Mouse (Mus musculus) heart, embryonic 16.5 days (tissue): ENCODE measurements around the gene Oxsr1. TPM values are rescaled to one million over a fixed set of nuclear protein-coding genes. Genes with fewer than 3 reads are reported as not detected.
"Not testable (repeated sequence)": the region's sequence is repeated elsewhere in the genome, so short reads cannot be mapped to it uniquely, and the experiment has no call there.

Source experiments
- ATAC-seq: fragments of 200-750 bp; cut with Nextera tagmentation; replicated peaks from 2 replicates; pipeline ENCODE4 v1.8.0; 2017; ENCODE audit warnings: moderate number of reproducible peaks; ENCODE audit not compliant: insufficient read depth, low FRiP score; ENCODE audit errors: extremely low read depth
- H3K27ac ChIP-seq: fragments of 300-500 bp; sonication (generic); 2 replicates; pipeline ENCODE4 v1.5.1; 2014; ENCODE audit warnings: mild to moderate bottlenecking, low read length, control low read depth, moderate library complexity
- H3K27me3 ChIP-seq: fragments of 300-500 bp; sonication (generic); 2 replicates; pipeline ENCODE4 v1.6.1; 2014; ENCODE audit warnings: low read length, mixed read lengths; ENCODE audit not compliant: control insufficient read depth, insufficient read depth
- H3K36me3 ChIP-seq: fragments of 300-500 bp; sonication (generic); 2 replicates; pipeline ENCODE4 v1.6.1; 2014; ENCODE audit not compliant: control insufficient read depth, insufficient read depth
- H3K4me1 ChIP-seq: fragments of 300-500 bp; sonication (generic); 2 replicates; pipeline ENCODE4 v1.6.1; 2014; ENCODE audit warnings: low read length, mixed read lengths; ENCODE audit not compliant: control insufficient read depth, insufficient read depth
- H3K4me2 ChIP-seq: fragments of 300-500 bp; sonication (generic); 2 replicates; pipeline ENCODE4 v1.6.1; 2014; ENCODE audit warnings: low read depth, mild to moderate bottlenecking, control low read depth, low read length
- H3K4me3 ChIP-seq: fragments of 300-500 bp; sonication (generic); 2 replicates; pipeline ENCODE4 v1.5.1; 2014; ENCODE audit warnings: mild to moderate bottlenecking, control low read depth, low read length
- H3K9ac ChIP-seq: fragments of 300-500 bp; sonication (generic); 2 replicates; pipeline ENCODE4 v1.6.1; 2014; ENCODE audit warnings: low read length, control low read depth
- H3K9me3 ChIP-seq: fragments of 300-500 bp; sonication (generic); replicated peaks from 2 replicates; pipeline ENCODE4 v1.6.1; 2016; ENCODE audit warnings: low read length; ENCODE audit not compliant: control insufficient read depth
- WGBS: fragments of 180-500 bp; shearing (Covaris S2); extraction: QIAGEN DNeasy Blood & Tissue Kit; methylation state at CpG from one replicate; pipeline ENCODE4 v1.1.7; 2014; 5-methylcytosine and 5-hydroxymethylcytosine counted together
- polyA plus RNA-seq: library from polyadenylated mRNA; unstranded; fragments of >200 nt; fragmentation: Nextera tagmentation; extraction: Ambion mirVana; gene quantifications from 2 replicates; pipeline ENCODE4 v1.2.1, GENCODE M21; 2015

Oxsr1 gene
- polyA plus RNA-seq, 1 experiment from 2014 or later, result 8.3 TPM

- Histone ChIP-seq H3K4me2 (no peak overlapping the region), H3K9ac (no peak overlapping the region), H3K9me3 (no peaks in the 10 kb centered on the region), H3K4me1 (no peaks in the 10 kb centered on the region), H3K4me3 (no peak overlapping the region), H3K27ac (no peak overlapping the region), H3K36me3 (no peaks in the 10 kb centered on the region), H3K27me3 (no peaks in the 10 kb centered on the region)
- no peak for ATAC-seq
- 39% methylated on average over 2 of the region's 2 CpGs for WGBS
These were observed 91.4 kb downstream of the Oxsr1 start for GRCm38 (mm10) chr9:119230829-119231228.

- Histone ChIP-seq H3K36me3 (peaks cover 15% of the 10 kb centered on the region), H3K9ac (no peak overlapping the region), H3K27ac (no peak overlapping the region), H3K9me3 (peaks cover 3% of the 10 kb centered on the region; the same call in 1 of the 2 replicates), H3K27me3 (no peaks in the 10 kb centered on the region), H3K4me2 (no peak overlapping the region), H3K4me3 (no peak overlapping the region), H3K4me1 (no peaks in the 10 kb centered on the region)
- ATAC-seq, result no peak
- 75% methylated on average over 4 of the region's 4 CpGs for WGBS
These were observed 102.0 kb downstream of the Oxsr1 start for GRCm38 (mm10) chr9:119220249-119220648.

- no peaks in the 10 kb centered on the region for H3K27me3 ChIP-seq
- no peak overlapping the region for H3K4me2 ChIP-seq
- no peak for ATAC-seq
- peaks cover 13% of the 10 kb centered on the region for H3K36me3 ChIP-seq
- H3K27ac ChIP-seq, result no peak overlapping the region
- 0 out of 2 replicates have a peak, but pooled peaks cover 2% of the 10 kb centered on the region for H3K9me3 ChIP-seq
- no peak overlapping the region for H3K4me3 ChIP-seq
- no peaks in the 10 kb centered on the region for H3K4me1 ChIP-seq
- 60% methylated on average over 2 of the region's 2 CpGs for WGBS
- no peak overlapping the region for H3K9ac ChIP-seq
These were observed 102.6 kb downstream of the Oxsr1 start for GRCm38 (mm10) chr9:119219667-119220066.

GRCm38 (mm10) chr9:119215341-119215740, 106.9 kb downstream of the Oxsr1 start:
- 89% methylated on average over 2 of the region's 2 CpGs for WGBS

GRCm38 (mm10) chr9:119214601-119215000, 107.6 kb downstream of the Oxsr1 start:
- H3K36me3 ChIP-seq, result peaks cover 6% of the 10 kb centered on the region; the same call in 1 of the 2 replicates
- WGBS, result 79% methylated on average over 6 of the region's 6 CpGs

More at GRCm38 (mm10) chr9:119215341-119215740, 106.9 kb downstream of the Oxsr1 start:
- ATAC-seq, H3K9me3 ChIP-seq, H3K4me2 ChIP-seq, H3K9ac ChIP-seq, H3K27ac ChIP-seq, H3K27me3 ChIP-seq, H3K4me3 ChIP-seq, H3K4me1 ChIP-seq, H3K36me3 ChIP-seq: not testable (repeated sequence)

DNA sequence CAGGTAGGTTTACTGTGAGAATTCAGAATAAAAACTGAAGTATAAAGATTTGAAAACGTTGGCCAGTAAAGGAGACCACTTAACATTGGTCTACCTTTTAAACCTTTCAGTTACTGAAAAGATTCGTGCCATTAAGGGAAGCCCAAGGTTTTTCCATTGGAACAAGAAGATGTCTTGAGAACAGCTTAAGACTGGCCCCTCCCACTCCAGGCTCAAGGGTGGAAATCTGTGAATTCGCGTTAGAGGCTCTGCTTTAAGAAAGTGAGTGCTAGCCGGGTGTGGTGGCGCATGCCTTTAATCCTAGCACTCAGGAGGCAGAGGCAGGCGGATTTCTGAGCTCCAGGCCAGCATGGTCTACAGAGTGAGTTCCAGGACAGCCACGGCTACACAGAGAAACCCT, 109.2 kb downstream of the Oxsr1 start:
- ATAC-seq, result no peak
- H3K4me1 ChIP-seq, result no peaks in the 10 kb centered on the region
- H3K36me3 ChIP-seq, result peaks cover 4% of the 10 kb centered on the region; the same call in 1 of the 2 replicates
- H3K4me2 ChIP-seq, result no peak overlapping the region
- H3K9ac ChIP-seq, result no peak overlapping the region
- H3K9me3 ChIP-seq, result no peaks in the 10 kb centered on the region
- 75% methylated on average over 8 of the region's 8 CpGs for WGBS
- no peak overlapping the region for H3K4me3 ChIP-seq
- no peaks in the 10 kb centered on the region for H3K27me3 ChIP-seq
- H3K27ac ChIP-seq, result no peak overlapping the region

More at GRCm38 (mm10) chr9:119214601-119215000, 107.6 kb downstream of the Oxsr1 start:
- no peak overlapping the region for H3K4me2 ChIP-seq
- no peak overlapping the region for H3K27ac ChIP-seq
- H3K9me3 ChIP-seq, result no peaks in the 10 kb centered on the region
- no peaks in the 10 kb centered on the region for H3K27me3 ChIP-seq
- H3K4me3 ChIP-seq, result no peak overlapping the region
- H3K9ac ChIP-seq, result no peak overlapping the region
- ATAC-seq, result no peak
- no peaks in the 10 kb centered on the region for H3K4me1 ChIP-seq

- no peak for ATAC-seq
- Histone ChIP-seq H3K36me3 (no peaks in the 10 kb centered on the region), H3K9ac (no peak within 1 kb of the TSS), H3K27ac (no peak within 1 kb of the TSS), H3K4me1 (no peaks in the 10 kb centered on the region), H3K27me3 (no peaks in the 10 kb centered on the region), H3K4me3 (no peak within 1 kb of the TSS), H3K9me3 (peaks cover 4% of the 10 kb centered on the region; the same call in 1 of the 2 replicates), H3K4me2 (no peak within 1 kb of the TSS)
- WGBS, result 87% methylated on average over 4 of the region's 4 CpGs
These were observed 113.2 kb downstream of the Oxsr1 start, which contains the start of gene Slc22a13 for GRCm38 (mm10) chr9:119208998-119209397. Gene Slc22a13, minus strand, starts transcription at chr9:119209098.

DNA sequence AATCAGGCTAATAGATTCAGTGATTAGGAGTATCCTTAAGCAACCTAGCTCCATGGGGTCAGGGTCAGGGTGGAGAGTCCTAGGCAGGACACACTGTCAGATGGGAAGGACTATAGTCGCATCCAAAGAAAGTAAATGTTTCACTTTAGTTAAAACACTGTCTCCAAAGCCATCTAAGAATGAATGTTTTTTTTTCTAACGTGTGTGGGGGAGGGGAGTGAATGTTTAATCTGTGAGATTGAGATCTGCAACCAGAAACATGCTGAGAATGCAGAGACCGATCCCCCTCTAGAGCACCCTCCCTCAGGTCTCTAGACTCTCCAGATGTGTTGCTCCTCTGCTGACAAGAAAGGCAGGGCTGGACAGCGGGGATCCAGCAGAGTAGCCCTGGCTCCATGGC, 115.1 kb downstream of the Oxsr1 start:
- ATAC-seq, result no peak
- Histone ChIP-seq H3K27ac (no peak overlapping the region), H3K27me3 (no peaks in the 10 kb centered on the region), H3K4me3 (no peak overlapping the region), H3K9ac (no peak overlapping the region), H3K4me1 (no peaks in the 10 kb centered on the region), H3K36me3 (no peaks in the 10 kb centered on the region), H3K4me2 (no peak overlapping the region), H3K9me3 (peaks cover 6% of the 10 kb centered on the region; the same call in 1 of the 2 replicates)
- 68% methylated on average over 4 of the region's 4 CpGs for WGBS

DNA sequence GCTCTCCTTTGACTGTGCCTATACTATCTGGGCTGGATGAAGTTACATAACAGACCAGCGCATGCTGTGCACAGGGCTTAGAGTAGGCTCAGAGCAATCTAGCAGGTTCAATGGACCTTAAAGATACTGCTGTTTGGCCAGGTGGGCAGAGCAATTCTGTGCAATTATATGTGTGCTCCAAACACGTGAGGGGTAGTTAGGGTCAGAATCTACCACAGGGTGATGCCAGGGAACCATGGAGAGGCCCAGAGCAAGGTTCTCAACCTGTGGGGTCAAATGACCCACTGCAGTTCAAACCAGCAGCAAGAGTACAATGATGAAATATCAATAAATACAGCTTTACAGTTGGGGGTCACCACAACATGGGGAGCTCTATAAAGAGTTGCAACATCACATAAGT, 115.6 kb downstream of the Oxsr1 start:
- ATAC-seq, result no peak
- no peak overlapping the region for H3K4me2 ChIP-seq
- no peaks in the 10 kb centered on the region for H3K27me3 ChIP-seq
- 66% methylated on average over 2 of the region's 2 CpGs for WGBS
- H3K9me3 ChIP-seq, result peaks cover 6% of the 10 kb centered on the region; the same call in 1 of the 2 replicates
- H3K27ac ChIP-seq, result no peak overlapping the region
- no peak overlapping the region for H3K4me3 ChIP-seq
- H3K9ac ChIP-seq, result no peak overlapping the region
- H3K36me3 ChIP-seq, result no peaks in the 10 kb centered on the region
- H3K4me1 ChIP-seq, result no peaks in the 10 kb centered on the region
